Mouse (Mus musculus) adrenal gland, postnatal 25 days (tissue): ENCODE measurements around the gene Tmem164. TPM values are rescaled to one million over a fixed set of nuclear protein-coding genes. Genes with fewer than 3 reads are reported as not detected.
"Not testable (repeated sequence)": the region's sequence is repeated elsewhere in the genome, so short reads cannot be mapped to it uniquely, and the experiment has no call there.

Source experiments
- DNase-seq: peaks from one replicate; pipeline ENCODE4 v3.0.0; 2021; ENCODE audit warnings: mixed read lengths
- long read RNA-seq: library from polyadenylated mRNA; stranded (forward); transcript quantifications from one replicate; pipeline ENCODE4 v2.0.0, GENCODE M21; 2021
- total RNA-seq: library from RNA; stranded (reverse); gene quantifications from 2 replicates; pipeline ENCODE4 v1.2.3, GENCODE M21; 2021

Tmem164 gene
- 40.1 and 44.1 TPM in 2 replicates for total RNA-seq
- long read RNA-seq, full-length matches to known transcripts, result 9 of 55 reads
- long read RNA-seq, partial matches to known transcripts, result 21 of 55 reads
- long read RNA-seq, other reads (novel, unspliced or antisense), result 25 of 55 reads

- peak; percentile 80 for DNase-seq
These were observed at the start of gene Tmem164 for GRCm38 (mm10) chrX:142681056-142681615. Gene Tmem164, plus strand, starts transcription at chrX:142681406.

- DNase-seq, result not testable (repeated sequence)
These were observed 48.2 kb upstream of the Tmem164 start for GRCm38 (mm10) chrX:142632990-142633389.

- DNase-seq, result no peak
These were observed 34.0 kb upstream of the Tmem164 start for GRCm38 (mm10) chrX:142647202-142647601.

GRCm38 (mm10) chrX:142650117-142650764, 31.0 kb upstream of the Tmem164 start:
- DNase-seq, result no peak

- no peak for DNase-seq
These were observed 16.3 kb upstream of the Tmem164 start for GRCm38 (mm10) chrX:142664704-142665422.

- DNase-seq, result no peak
These were observed 15.8 kb upstream of the Tmem164 start for GRCm38 (mm10) chrX:142665423-142665805.

- no peak for DNase-seq
These were observed 11.7 kb upstream of the Tmem164 start for GRCm38 (mm10) chrX:142669312-142670091.

- DNase-seq, result no peak
These were observed 11.1 kb upstream of the Tmem164 start for GRCm38 (mm10) chrX:142670121-142670520.

- no peak for DNase-seq
These were observed 10.1 kb upstream of the Tmem164 start for GRCm38 (mm10) chrX:142671141-142671540.

- DNase-seq, result no peak
These were observed 8.5 kb upstream of the Tmem164 start for GRCm38 (mm10) chrX:142672701-142673100.

- DNase-seq, result no peak
These were observed 4.0 kb upstream of the Tmem164 start for GRCm38 (mm10) chrX:142677193-142677592.

- no peak for DNase-seq
These were observed 2.4 kb upstream of the Tmem164 start for GRCm38 (mm10) chrX:142678499-142679474.

GRCm38 (mm10) chrX:142679502-142680250, 1.5 kb upstream of the Tmem164 start:
- no peak for DNase-seq

GRCm38 (mm10) chrX:142680391-142681055, 683 bp upstream of the Tmem164 start:
- peak; percentile 2 for DNase-seq

GRCm38 (mm10) chrX:142681616-142682141, 473 bp downstream of the Tmem164 start:
- peak; percentile 78 for DNase-seq

- peak; percentile 1 for DNase-seq
These were observed 1.1 kb downstream of the Tmem164 start for GRCm38 (mm10) chrX:142682176-142682820.

- peak; percentile 24 for DNase-seq
These were observed 1.8 kb downstream of the Tmem164 start for GRCm38 (mm10) chrX:142682990-142683389.

GRCm38 (mm10) chrX:142684674-142685073, 3.5 kb downstream of the Tmem164 start:
- DNase-seq, result no peak

- DNase-seq, result peak; percentile 12
These were observed 4.5 kb downstream of the Tmem164 start for GRCm38 (mm10) chrX:142685676-142686075.
